Comparison of ENCODE assay signal across 10 mouse cellular contexts in the genomic region with DNA sequence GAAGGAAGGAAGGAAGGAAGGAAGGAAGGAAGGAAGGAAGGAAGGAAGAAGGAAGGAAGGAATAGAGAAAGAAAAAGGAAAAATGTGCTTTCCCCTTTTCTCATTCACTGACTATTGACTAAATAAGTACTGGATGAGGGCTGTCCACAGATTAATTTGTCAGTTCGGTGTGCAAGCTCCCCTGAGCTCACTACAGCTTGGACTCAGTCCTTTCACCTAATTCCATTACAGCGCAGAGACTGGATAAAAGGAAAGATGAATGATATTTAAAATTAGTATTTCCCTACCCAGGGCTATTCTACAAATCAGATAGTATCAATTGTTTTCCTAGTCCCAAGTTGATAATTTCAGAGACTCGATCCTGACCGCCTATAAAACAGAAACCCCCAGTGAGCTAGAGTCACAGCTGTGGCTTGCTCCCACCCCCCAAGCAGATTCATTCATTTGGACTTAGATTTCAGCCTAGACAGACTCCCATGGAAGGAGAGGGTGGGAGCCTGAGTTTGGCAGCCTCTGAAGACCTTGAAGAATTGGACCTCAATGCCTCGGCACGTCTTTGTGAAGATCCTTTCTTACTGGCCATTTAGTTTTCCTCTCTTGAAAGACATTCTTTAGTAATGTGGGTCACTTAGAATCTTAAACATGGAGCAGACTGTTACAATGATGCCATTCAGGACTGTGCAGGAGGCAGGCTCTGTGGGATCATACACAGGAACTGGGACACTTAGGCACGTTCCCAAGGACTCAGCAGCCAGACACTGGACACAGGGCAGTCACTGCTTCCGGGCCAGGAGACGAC.
DNase-seq lines count a peak whose midpoint lies in the region; ATAC-seq lines count a peak whose summit lies in the region.
"Had no signal": no experiment of that assay in that cellular context is flagged by ENCODE, and none has a peak within 500 bp of the region (broad histone marks: within the 10 kb centered on the region; RNA-seq: fewer than 3 reads in every experiment).

No protein-coding gene starts in this region.

- peak; percentile 17 for DNase-seq in heart, postnatal 4 days
- DNase-seq in brain, adult 2 months (ENCODE audit: low read depth, low spot score) = peak; percentile 64
- DNase-seq in embryonic facial prominence, embryonic 10.5 days (ENCODE audit: low spot score) = peak; percentile 11
- DNase-seq in spleen, postnatal 36 days (ENCODE audit: low spot score in 2 of 2) = no peak
- no peak for DNase-seq in adrenal gland, adult 8-10 months
- no peak for DNase-seq in liver, embryonic 11.5 days (ENCODE audit: low spot score)
- DNase-seq: lung, adult 2 months had no signal

- H3K27ac ChIP-seq in heart, embryonic 11.5 days (ENCODE audit: low read depth, low read length) = no peak overlapping the region
- H3K27ac ChIP-seq in embryonic facial prominence, embryonic 10.5 days (replicated peaks) = no peak overlapping the region
- no peak overlapping the region for H3K27ac ChIP-seq in hindbrain, embryonic 16.5 days (ENCODE audit: low read depth, low read length)
- no peak overlapping the region for H3K27ac ChIP-seq in liver, embryonic 11.5 days (ENCODE audit: low read depth, low read length)
- H3K27ac ChIP-seq: embryonic facial prominence, embryonic 13.5 days had no signal

- H3K9ac ChIP-seq in heart, embryonic 11.5 days (ENCODE audit: low read depth, low read length) = no peak overlapping the region
- no peak overlapping the region for H3K9ac ChIP-seq in hindbrain, embryonic 16.5 days (ENCODE audit: low read depth, low read length)
- no peak overlapping the region for H3K9ac ChIP-seq in liver, embryonic 11.5 days (ENCODE audit: low read depth, low read length)
- H3K9ac ChIP-seq: embryonic facial prominence, embryonic 13.5 days had no signal

- no peaks in the 10 kb centered on the region for H3K27me3 ChIP-seq in heart, embryonic 11.5 days (ENCODE audit: control insufficient read depth, insufficient read depth, low read length)
- H3K27me3 ChIP-seq in embryonic facial prominence, embryonic 10.5 days (replicated peaks; ENCODE audit: low read depth, poor library complexity, severe bottlenecking) = no peaks in the 10 kb centered on the region
- no peaks in the 10 kb centered on the region for H3K27me3 ChIP-seq in hindbrain, embryonic 16.5 days (replicated peaks; ENCODE audit: control insufficient read depth, insufficient read depth, low read length)
- H3K27me3 ChIP-seq in liver, embryonic 11.5 days (replicated peaks; ENCODE audit: control insufficient read depth, insufficient read depth, low read length) = no peaks in the 10 kb centered on the region
- H3K27me3 ChIP-seq: embryonic facial prominence, embryonic 13.5 days had no signal

- ATAC-seq in heart, embryonic 11.5 days (replicated peaks; ENCODE audit: insufficient number of reproducible peaks, low FRiP score, low TSS enrichment) = no peak
- ATAC-seq in hindbrain, embryonic 16.5 days = peak; percentile 98
- ATAC-seq in liver, embryonic 11.5 days (replicated peaks; ENCODE audit: low FRiP score) = no peak

- no peak overlapping the region for H3K4me2 ChIP-seq in heart, embryonic 11.5 days
- no peak overlapping the region for H3K4me2 ChIP-seq in hindbrain, embryonic 16.5 days (ENCODE audit: low read length)
- H3K4me2 ChIP-seq in liver, embryonic 11.5 days = no peak overlapping the region
- H3K4me2 ChIP-seq: embryonic facial prominence, embryonic 13.5 days had no signal

- no peak overlapping the region for H3K4me3 ChIP-seq in heart, embryonic 11.5 days (ENCODE audit: low read depth, low read length)
- no peak overlapping the region for H3K4me3 ChIP-seq in embryonic facial prominence, embryonic 10.5 days
- no peak overlapping the region for H3K4me3 ChIP-seq in hindbrain, embryonic 16.5 days (ENCODE audit: low read length)
- H3K4me3 ChIP-seq in liver, embryonic 11.5 days (ENCODE audit: low read depth, low read length) = no peak overlapping the region
- H3K4me3 ChIP-seq: embryonic facial prominence, embryonic 13.5 days had no signal

- no peaks in the 10 kb centered on the region for H3K9me3 ChIP-seq in heart, embryonic 11.5 days (replicated peaks; ENCODE audit: control insufficient read depth, low read length)
- no peaks in the 10 kb centered on the region for H3K9me3 ChIP-seq in embryonic facial prominence, embryonic 10.5 days
- no peaks in the 10 kb centered on the region for H3K9me3 ChIP-seq in hindbrain, embryonic 16.5 days (ENCODE audit: control insufficient read depth, low read length)
- H3K9me3 ChIP-seq in liver, embryonic 11.5 days (ENCODE audit: control insufficient read depth, low read length) = no peaks in the 10 kb centered on the region
- H3K9me3 ChIP-seq: embryonic facial prominence, embryonic 13.5 days had no signal

- WGBS in heart, embryonic 11.5 days (ENCODE audit: insufficient replicate concordance) = 70% methylated on average over 9 of the region's 9 CpGs
- 54% methylated on average over 9 of the region's 9 CpGs for WGBS in embryonic facial prominence, embryonic 10.5 days
- WGBS in hindbrain, embryonic 16.5 days = 25% methylated on average over 9 of the region's 9 CpGs
- 79% methylated on average over 9 of the region's 9 CpGs for WGBS in liver, embryonic 11.5 days

- H3K36me3 ChIP-seq in heart, embryonic 11.5 days (ENCODE audit: control insufficient read depth, insufficient read depth, low read length) = no peaks in the 10 kb centered on the region
- no peaks in the 10 kb centered on the region for H3K36me3 ChIP-seq in embryonic facial prominence, embryonic 10.5 days (replicated peaks)
- H3K36me3 ChIP-seq in hindbrain, embryonic 16.5 days (ENCODE audit: control insufficient read depth, insufficient read depth, low read length) = no peaks in the 10 kb centered on the region
- H3K36me3 ChIP-seq in liver, embryonic 11.5 days (ENCODE audit: control insufficient read depth, insufficient read depth, low read length) = no peaks in the 10 kb centered on the region
- H3K36me3 ChIP-seq: embryonic facial prominence, embryonic 13.5 days had no signal

- H3K4me1 ChIP-seq in heart, embryonic 11.5 days (ENCODE audit: control insufficient read depth, insufficient read depth, low read length) = no peaks in the 10 kb centered on the region
- H3K4me1 ChIP-seq in embryonic facial prominence, embryonic 10.5 days = peaks cover 4% of the 10 kb centered on the region; the same call in 1 of the 2 replicates
- H3K4me1 ChIP-seq in hindbrain, embryonic 16.5 days (ENCODE audit: control insufficient read depth, insufficient read depth, low read depth, low read length) = no peaks in the 10 kb centered on the region
- no peaks in the 10 kb centered on the region for H3K4me1 ChIP-seq in liver, embryonic 11.5 days (replicated peaks; ENCODE audit: control insufficient read depth, insufficient read depth, low read length)
- H3K4me1 ChIP-seq: embryonic facial prominence, embryonic 13.5 days had no signal

Comparison
In these comparisons a context has a peak if more than half of its experiments do, and no peak if none do; other contexts are left out.
1. DNase-seq: peak in heart, postnatal 4 days (single experiment), brain, adult 2 months (single experiment) and embryonic facial prominence, embryonic 10.5 days (single experiment); none in spleen, postnatal 36 days (0 of 2), adrenal gland, adult 8-10 months (single experiment) and liver, embryonic 11.5 days (single experiment).